Mouse (Mus musculus) thymus, adult 2 months (tissue): ENCODE measurements around the gene Mcoln3. TPM values are rescaled to one million over a fixed set of nuclear protein-coding genes. Genes with fewer than 3 reads are reported as not detected.

ENCODE experiments used
- DNase-seq: peaks from one replicate; pipeline ENCODE4 v3.0.0; 2021
- H3K27ac ChIP-seq: fragments of 200-500 bp; 2 replicates; pipeline ENCODE4 v1.5.1; 2012; ENCODE audit warnings: low read length, control low read depth; ENCODE audit not compliant: control insufficient read depth, insufficient read depth
- H3K27me3 ChIP-seq: fragments of 200-500 bp; 2 replicates; pipeline ENCODE4 v1.6.1; 2012; ENCODE audit warnings: mild to moderate bottlenecking, low read length, moderate library complexity, mixed read lengths; ENCODE audit not compliant: control insufficient read depth, insufficient read depth
- H3K36me3 ChIP-seq: fragments of 200-500 bp; 2 replicates; pipeline ENCODE4 v1.6.1; 2012; ENCODE audit warnings: mild to moderate bottlenecking, low read length, moderate library complexity; ENCODE audit not compliant: control insufficient read depth, insufficient read depth
- H3K4me1 ChIP-seq: fragments of 200-500 bp; replicated peaks from 2 replicates; pipeline ENCODE4 v1.6.1; 2012; ENCODE audit warnings: low read length; ENCODE audit not compliant: control insufficient read depth, insufficient read depth
- H3K4me3 ChIP-seq: fragments of 200-500 bp; 2 replicates; pipeline ENCODE4 v1.5.1; 2012; ENCODE audit warnings: mild to moderate bottlenecking, low read length, control low read depth, moderate library complexity; ENCODE audit not compliant: control insufficient read depth, insufficient read depth
- CTCF ChIP-seq: fragments of 200-500 bp; IDR thresholded peaks from 2 replicates; pipeline ENCODE4 v1.5.1; 2012; ENCODE audit warnings: mild to moderate bottlenecking, control low read depth, low read length, moderate library complexity, borderline replicate concordance; ENCODE audit not compliant: control insufficient read depth, poor library complexity, insufficient read depth; ENCODE audit errors: extremely low read depth
- POLR2A ChIP-seq: fragments of 200-500 bp; IDR thresholded peaks from 2 replicates; pipeline ENCODE4 v1.6.1; 2012; ENCODE audit warnings: mild to moderate bottlenecking, low read length, control low read depth, moderate library complexity; ENCODE audit not compliant: control insufficient read depth, poor library complexity, insufficient read depth; ENCODE audit errors: extremely low read depth
- WGBS: fragments of 180-500 bp; shearing (Covaris S2); methylation state at CpG from one replicate; pipeline ENCODE4 v1.1.7; 2018; 5-methylcytosine and 5-hydroxymethylcytosine counted together
- polyA plus RNA-seq: library from polyadenylated mRNA; depleted of rRNA; stranded (reverse); fragments of >200 nt; gene quantifications from 2 replicates; pipeline ENCODE4 v1.2.3, GENCODE M21; 2012

The Mcoln3 gene
- polyA plus RNA-seq, 1 experiment = 5.9 TPM

GRCm38 (mm10) chr3:146145501-146145900 lies 28.3 kb downstream of the Mcoln3 start:
- no peak for TF ChIP-seq POLR2A
- no peak for TF ChIP-seq CTCF
- 57% methylated on average over 5 of the region's 5 CpGs for WGBS
- H3K27ac ChIP-seq = no peak overlapping the region
- H3K27me3 ChIP-seq = no peaks in the 10 kb centered on the region
- no peak overlapping the region for H3K4me3 ChIP-seq
- DNase-seq = no peak
- H3K4me1 ChIP-seq = peaks cover 14% of the 10 kb centered on the region; the same call in 1 of the 2 replicates
- H3K36me3 ChIP-seq = no peaks in the 10 kb centered on the region

GRCm38 (mm10) chr3:146146131-146146530 lies 28.9 kb downstream of the Mcoln3 start:
- Histone ChIP-seq H3K27ac (no peak overlapping the region), H3K36me3 (no peaks in the 10 kb centered on the region), H3K27me3 (no peaks in the 10 kb centered on the region), H3K4me1 (peaks cover 20% of the 10 kb centered on the region), H3K4me3 (no peak overlapping the region)
- no peak for DNase-seq
- WGBS = 14% methylated on average over 5 of the region's 5 CpGs
- TF ChIP-seq POLR2A (no peak), CTCF (no peak)

GRCm38 (mm10) chr3:146149156-146150057 lies 32.2 kb downstream of the Mcoln3 start, which contains the start of gene Mcoln2:
TSS of gene Mcoln2 (plus strand) at chr3:146149833.
- peaks cover 44% of the 10 kb centered on the region for H3K4me1 ChIP-seq
- H3K27ac ChIP-seq = peak within 1 kb of the TSS; percentile 27
- peak; percentile 29 for DNase-seq
- TF ChIP-seq CTCF (no peak), POLR2A (no peak)
- peak within 1 kb of the TSS; percentile 55 for H3K4me3 ChIP-seq
- WGBS = 13% methylated on average over 34 of the region's 34 CpGs
- no peaks in the 10 kb centered on the region for H3K27me3 ChIP-seq
- no peaks in the 10 kb centered on the region for H3K36me3 ChIP-seq

GRCm38 (mm10) chr3:146150058-146150400 lies 32.8 kb downstream of the Mcoln3 start:
- WGBS = under 1% methylated on average over 26 of the region's 26 CpGs
- Histone ChIP-seq H3K27ac (peak overlapping the region; percentile 27), H3K36me3 (no peaks in the 10 kb centered on the region), H3K27me3 (no peaks in the 10 kb centered on the region), H3K4me3 (peak overlapping the region; percentile 55), H3K4me1 (peaks cover 44% of the 10 kb centered on the region)
- peak; percentile 66 for DNase-seq
- TF ChIP-seq CTCF = no peak
- no peak for TF ChIP-seq POLR2A

- Histone ChIP-seq H3K4me1 (peaks cover 44% of the 10 kb centered on the region), H3K4me3 (peak overlapping the region; percentile 55), H3K36me3 (no peaks in the 10 kb centered on the region), H3K27me3 (no peaks in the 10 kb centered on the region), H3K27ac (peak overlapping the region; percentile 7)
- 4% methylated on average over 11 of the region's 11 CpGs for WGBS
- TF ChIP-seq POLR2A = no peak
- TF ChIP-seq CTCF = no peak
- DNase-seq = peak; percentile 48
Measured at GRCm38 (mm10) chr3:146150560-146150959, 33.3 kb downstream of the Mcoln3 start.

- 79% methylated on average over 10 of the region's 10 CpGs for WGBS
- DNase-seq = no peak
- TF ChIP-seq POLR2A (no peak), CTCF (no peak)
Measured at GRCm38 (mm10) chr3:146151328-146151727, 34.1 kb downstream of the Mcoln3 start.

More at GRCm38 (mm10) chr3:146151328-146151727, 34.1 kb downstream of the Mcoln3 start:
- H3K27ac ChIP-seq = peak overlapping the region; percentile 7
- H3K4me3 ChIP-seq = no peak overlapping the region
- no peaks in the 10 kb centered on the region for H3K36me3 ChIP-seq
- H3K27me3 ChIP-seq = no peaks in the 10 kb centered on the region
- peaks cover 43% of the 10 kb centered on the region for H3K4me1 ChIP-seq
